Mouse (Mus musculus): ENCODE data around the gene Dnm2. TPM values are rescaled to one million over a fixed set of nuclear protein-coding genes. Genes with fewer than 3 reads are reported as not detected.
"Not testable (repeated sequence)": the region's sequence is repeated elsewhere in the genome, so short reads cannot be mapped to it uniquely, and the experiment has no call there.

Gene Dnm2
- polyA plus RNA-seq, 1 experiment from 2014 or later: 53.1 TPM

GRCm38 (mm10) chr9:21513466-21513865 is 88.8 kb downstream of the Dnm2 start:
- no peak overlapping the region for H3K27ac ChIP-seq (ENCODE audit: low read depth, low read length)
- H3K4me2 ChIP-seq (ENCODE audit: low read depth, low read length): no peak overlapping the region
- H3K4me3 ChIP-seq (ENCODE audit: low read depth, low read length): no peak overlapping the region
- no peaks in the 10 kb centered on the region for H3K9me3 ChIP-seq (ENCODE audit: control insufficient read depth, low read length)
- H3K27me3 ChIP-seq (ENCODE audit: control insufficient read depth, insufficient read depth, low read length): no peaks in the 10 kb centered on the region
- no peak overlapping the region for H3K9ac ChIP-seq (replicated peaks; ENCODE audit: low read depth, low read length)
- no peak for ATAC-seq (ENCODE audit: low read depth)
- peaks cover 14% of the 10 kb centered on the region for H3K4me1 ChIP-seq (ENCODE audit: control insufficient read depth, insufficient read depth, low read length)
- WGBS: 99% methylated on average over 4 of the region's 4 CpGs
- peaks cover 4% of the 10 kb centered on the region; the same call in 1 of the 2 replicates for H3K36me3 ChIP-seq (ENCODE audit: control insufficient read depth, insufficient read depth, low read length)

- no peak overlapping the region for H3K4me3 ChIP-seq (ENCODE audit: low read depth, low read length)
- no peaks in the 10 kb centered on the region for H3K9me3 ChIP-seq (ENCODE audit: control insufficient read depth, low read length)
- H3K27ac ChIP-seq (ENCODE audit: low read depth, low read length): no peak overlapping the region
- H3K36me3 ChIP-seq (ENCODE audit: control insufficient read depth, insufficient read depth, low read length): no peaks in the 10 kb centered on the region
- H3K4me1 ChIP-seq (ENCODE audit: control insufficient read depth, insufficient read depth, low read length): no peaks in the 10 kb centered on the region
- H3K4me2 ChIP-seq (ENCODE audit: low read depth, low read length): no peak overlapping the region
- ATAC-seq (ENCODE audit: low read depth): no peak
- WGBS: 89% methylated on average over 6 of the region's 6 CpGs
- no peak overlapping the region for H3K9ac ChIP-seq (replicated peaks; ENCODE audit: low read depth, low read length)
- no peaks in the 10 kb centered on the region for H3K27me3 ChIP-seq (ENCODE audit: control insufficient read depth, insufficient read depth, low read length)
These were observed 93.3 kb downstream of the Dnm2 start for GRCm38 (mm10) chr9:21517947-21518495.

GRCm38 (mm10) chr9:21518690-21519089 is 94.0 kb downstream of the Dnm2 start:
- not testable (repeated sequence) for H3K4me2 ChIP-seq (ENCODE audit: low read depth, low read length); H3K9me3 ChIP-seq (ENCODE audit: control insufficient read depth, low read length); H3K4me3 ChIP-seq (ENCODE audit: low read depth, low read length); H3K27me3 ChIP-seq (ENCODE audit: control insufficient read depth, insufficient read depth, low read length); H3K4me1 ChIP-seq (ENCODE audit: control insufficient read depth, insufficient read depth, low read length); H3K9ac ChIP-seq (replicated peaks; ENCODE audit: low read depth, low read length); H3K36me3 ChIP-seq (ENCODE audit: control insufficient read depth, insufficient read depth, low read length); H3K27ac ChIP-seq (ENCODE audit: low read depth, low read length); ATAC-seq (ENCODE audit: low read depth)
- 87% methylated on average over 6 of the region's 6 CpGs for WGBS

GRCm38 (mm10) chr9:21525142-21525936 is 100.6 kb downstream of the Dnm2 start:
- Histone ChIP-seq H3K27ac (ENCODE audit: low read depth, low read length) (no peak overlapping the region), H3K4me3 (ENCODE audit: low read depth, low read length) (no peak overlapping the region), H3K9me3 (ENCODE audit: control insufficient read depth, low read length) (no peaks in the 10 kb centered on the region), H3K9ac (replicated peaks; ENCODE audit: low read depth, low read length) (no peak overlapping the region), H3K27me3 (ENCODE audit: control insufficient read depth, insufficient read depth, low read length) (no peaks in the 10 kb centered on the region), H3K4me1 (ENCODE audit: control insufficient read depth, insufficient read depth, low read length) (no peaks in the 10 kb centered on the region), H3K4me2 (ENCODE audit: low read depth, low read length) (no peak overlapping the region), H3K36me3 (ENCODE audit: control insufficient read depth, insufficient read depth, low read length) (no peaks in the 10 kb centered on the region)
- no peak for ATAC-seq (ENCODE audit: low read depth)
- 83% methylated on average over 7 of the region's 7 CpGs for WGBS

DNA sequence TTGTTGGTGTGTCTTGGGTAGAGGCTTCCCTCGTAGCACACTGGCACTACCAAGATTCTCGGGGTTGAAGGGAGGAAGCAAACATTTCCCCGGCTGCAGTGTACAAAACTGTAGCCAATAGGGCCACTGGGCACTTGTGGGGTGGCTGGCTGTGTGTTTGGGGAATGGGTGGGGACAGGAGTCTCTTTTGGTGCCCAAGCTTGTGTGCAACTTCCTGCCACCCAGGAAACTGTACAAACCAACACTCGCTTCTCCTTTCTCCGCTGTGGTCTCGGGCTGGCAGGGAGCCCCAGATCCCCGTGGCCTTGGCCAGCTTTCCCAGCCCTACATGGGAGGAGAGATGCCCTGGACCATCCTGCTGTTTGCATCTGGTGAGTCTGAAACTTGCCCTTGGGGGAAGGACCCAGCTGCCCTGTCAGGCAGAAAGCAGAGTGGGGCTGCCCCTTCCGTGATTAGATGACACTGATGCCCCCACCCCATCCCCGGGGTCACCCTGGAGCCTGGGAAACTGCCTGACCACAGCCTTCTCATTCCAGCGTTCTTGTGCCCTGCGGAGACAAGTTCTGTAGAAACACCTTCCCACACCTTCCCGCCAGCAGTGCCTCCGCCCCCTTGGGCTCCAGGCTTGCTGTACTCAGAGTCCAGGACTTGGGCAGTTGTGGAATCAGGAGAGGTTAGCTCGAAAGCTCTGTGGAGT is 101.4 kb downstream of the Dnm2 start, which contains the start of gene AB124611:
TSS of gene AB124611 (plus strand) at position 240 of the 697 bp plus-strand sequence.
- no peaks in the 10 kb centered on the region for H3K9me3 ChIP-seq (ENCODE audit: control insufficient read depth, low read length)
- H3K9ac ChIP-seq (replicated peaks; ENCODE audit: low read depth, low read length): no peak within 1 kb of the TSS
- no peaks in the 10 kb centered on the region for H3K36me3 ChIP-seq (ENCODE audit: control insufficient read depth, insufficient read depth, low read length)
- 69% methylated on average over 14 of the region's 14 CpGs for WGBS
- H3K27me3 ChIP-seq (ENCODE audit: control insufficient read depth, insufficient read depth, low read length): no peaks in the 10 kb centered on the region
- H3K4me1 ChIP-seq (ENCODE audit: control insufficient read depth, insufficient read depth, low read length): no peaks in the 10 kb centered on the region
- H3K4me2 ChIP-seq (ENCODE audit: low read depth, low read length): no peak within 1 kb of the TSS
- H3K27ac ChIP-seq (ENCODE audit: low read depth, low read length): no peak within 1 kb of the TSS
- ATAC-seq (ENCODE audit: low read depth): no peak
- no peak within 1 kb of the TSS for H3K4me3 ChIP-seq (ENCODE audit: low read depth, low read length)

DNA sequence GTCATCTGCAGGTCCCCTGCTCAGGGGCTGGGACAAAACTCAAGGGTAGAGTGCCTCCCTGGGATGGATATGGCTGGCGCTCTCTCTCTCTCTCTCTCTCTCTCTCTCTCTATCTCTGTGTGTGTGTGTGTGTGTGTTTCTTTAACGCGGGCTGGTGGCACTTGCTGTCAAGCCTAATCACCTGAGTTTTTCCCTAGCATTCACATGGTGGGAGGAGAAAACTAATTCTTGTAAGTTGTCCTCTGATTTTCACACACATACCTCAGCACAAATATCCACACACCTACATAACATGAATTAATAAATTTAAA is 101.9 kb downstream of the Dnm2 start:
- 100% methylated on average over 3 of the region's 3 CpGs for WGBS
- no peaks in the 10 kb centered on the region for H3K9me3 ChIP-seq (ENCODE audit: control insufficient read depth, low read length)
- no peak for ATAC-seq (ENCODE audit: low read depth)
- no peaks in the 10 kb centered on the region for H3K27me3 ChIP-seq (ENCODE audit: control insufficient read depth, insufficient read depth, low read length)
- H3K4me3 ChIP-seq (ENCODE audit: low read depth, low read length): no peak overlapping the region
- H3K4me2 ChIP-seq (ENCODE audit: low read depth, low read length): no peak overlapping the region
- no peak overlapping the region for H3K27ac ChIP-seq (ENCODE audit: low read depth, low read length)
- H3K4me1 ChIP-seq (ENCODE audit: control insufficient read depth, insufficient read depth, low read length): no peaks in the 10 kb centered on the region
- no peaks in the 10 kb centered on the region for H3K36me3 ChIP-seq (ENCODE audit: control insufficient read depth, insufficient read depth, low read length)
- H3K9ac ChIP-seq (replicated peaks; ENCODE audit: low read depth, low read length): no peak overlapping the region

- H3K9me3 ChIP-seq (ENCODE audit: control insufficient read depth, low read length): no peaks in the 10 kb centered on the region
- H3K4me3 ChIP-seq (ENCODE audit: low read depth, low read length): no peak overlapping the region
- no peak for ATAC-seq (ENCODE audit: low read depth)
- H3K36me3 ChIP-seq (ENCODE audit: control insufficient read depth, insufficient read depth, low read length): no peaks in the 10 kb centered on the region
- no peaks in the 10 kb centered on the region for H3K27me3 ChIP-seq (ENCODE audit: control insufficient read depth, insufficient read depth, low read length)
- WGBS: 98% methylated on average over 2 of the region's 2 CpGs
- no peaks in the 10 kb centered on the region for H3K4me1 ChIP-seq (ENCODE audit: control insufficient read depth, insufficient read depth, low read length)
- no peak overlapping the region for H3K9ac ChIP-seq (replicated peaks; ENCODE audit: low read depth, low read length)
- H3K27ac ChIP-seq (ENCODE audit: low read depth, low read length): no peak overlapping the region
- H3K4me2 ChIP-seq (ENCODE audit: low read depth, low read length): no peak overlapping the region
These were observed 102.5 kb downstream of the Dnm2 start for GRCm38 (mm10) chr9:21527100-21527801.

GRCm38 (mm10) chr9:21527917-21528324 is 103.2 kb downstream of the Dnm2 start:
- H3K4me3 ChIP-seq (ENCODE audit: low read depth, low read length): no peak overlapping the region
- no peaks in the 10 kb centered on the region for H3K27me3 ChIP-seq (ENCODE audit: control insufficient read depth, insufficient read depth, low read length)
- H3K9me3 ChIP-seq (ENCODE audit: control insufficient read depth, low read length): no peaks in the 10 kb centered on the region
- ATAC-seq (ENCODE audit: low read depth): no peak
- H3K36me3 ChIP-seq (ENCODE audit: control insufficient read depth, insufficient read depth, low read length): no peaks in the 10 kb centered on the region
- no peak overlapping the region for H3K4me2 ChIP-seq (ENCODE audit: low read depth, low read length)
- WGBS: 67% methylated on average over 1 of the region's 1 CpGs
- H3K9ac ChIP-seq (replicated peaks; ENCODE audit: low read depth, low read length): no peak overlapping the region
- no peak overlapping the region for H3K27ac ChIP-seq (ENCODE audit: low read depth, low read length)
- H3K4me1 ChIP-seq (ENCODE audit: control insufficient read depth, insufficient read depth, low read length): no peaks in the 10 kb centered on the region

DNA sequence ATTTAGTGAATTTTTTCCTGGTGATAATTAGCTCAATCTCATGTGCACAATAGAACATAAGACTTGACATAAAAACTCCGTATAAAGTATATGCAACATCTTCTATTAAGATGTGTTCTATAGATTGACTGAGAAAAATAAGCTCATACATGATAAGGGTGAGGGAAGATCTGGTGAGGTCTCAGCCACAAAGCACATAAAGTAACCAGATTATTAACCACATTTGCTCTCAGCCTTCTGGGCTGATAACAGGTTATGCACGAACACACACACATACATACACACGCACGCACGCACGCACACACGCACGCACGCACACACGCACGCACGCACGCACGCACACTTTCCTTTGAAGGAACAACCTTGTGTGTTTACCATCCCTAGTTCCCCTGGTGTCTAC is 111.8 kb downstream of the Dnm2 start:
- Histone ChIP-seq H3K4me3 (ENCODE audit: low read depth, low read length) (no peak overlapping the region), H3K9me3 (ENCODE audit: control insufficient read depth, low read length) (no peaks in the 10 kb centered on the region), H3K36me3 (ENCODE audit: control insufficient read depth, insufficient read depth, low read length) (no peaks in the 10 kb centered on the region), H3K4me2 (ENCODE audit: low read depth, low read length) (no peak overlapping the region), H3K27me3 (ENCODE audit: control insufficient read depth, insufficient read depth, low read length) (no peaks in the 10 kb centered on the region), H3K27ac (ENCODE audit: low read depth, low read length) (no peak overlapping the region), H3K4me1 (ENCODE audit: control insufficient read depth, insufficient read depth, low read length) (no peaks in the 10 kb centered on the region), H3K9ac (replicated peaks; ENCODE audit: low read depth, low read length) (no peak overlapping the region)
- ATAC-seq (ENCODE audit: low read depth): no peak
- 95% methylated on average over 14 of the region's 14 CpGs for WGBS

Data from neural tube, embryonic 14.5 days (tissue).